Mouse (Mus musculus) myocyte (in vitro differentiated cells): ENCODE data around the gene Fus.

Experiments used
- POLR2AphosphoS2 ChIP-seq: IDR thresholded peaks from one replicate; pipeline ENCODE4 v1.6.1; 2011; ENCODE audit warnings: low read depth, control low read depth; ENCODE audit not compliant: insufficient read length
- USF1 ChIP-seq: IDR thresholded peaks from one replicate; pipeline ENCODE4 v1.6.1; 2011; ENCODE audit warnings: low read depth, mild to moderate bottlenecking, control low read depth, moderate library complexity

GRCm38 (mm10) chr7:127999436-127999835 lies 32.2 kb downstream of the Fus start:
- TF ChIP-seq USF1 (no peak), POLR2AphosphoS2 (no peak)
